Mouse (Mus musculus) megakaryocyte, embryonic 14.5 days (primary cell): ENCODE data around the gene Syna.

Experiments used
- FLI1 ChIP-seq: IDR thresholded peaks from 2 replicates; pipeline ENCODE4 v1.6.1; 2012; ENCODE audit warnings: low read length, inconsistent platforms, mixed read lengths
- GATA1 ChIP-seq: IDR thresholded peaks from 3 replicates; pipeline ENCODE4 v1.6.1; 2012; ENCODE audit warnings: mixed read lengths, low read length, inconsistent platforms, borderline replicate concordance

GRCm38 (mm10) chr5:134555463-134556164, 4.4 kb downstream of the Syna start:
- TF ChIP-seq FLI1: no peak
- no peak for TF ChIP-seq GATA1
